Mouse (Mus musculus): ENCODE data around the gene Polr2b.

DNA sequence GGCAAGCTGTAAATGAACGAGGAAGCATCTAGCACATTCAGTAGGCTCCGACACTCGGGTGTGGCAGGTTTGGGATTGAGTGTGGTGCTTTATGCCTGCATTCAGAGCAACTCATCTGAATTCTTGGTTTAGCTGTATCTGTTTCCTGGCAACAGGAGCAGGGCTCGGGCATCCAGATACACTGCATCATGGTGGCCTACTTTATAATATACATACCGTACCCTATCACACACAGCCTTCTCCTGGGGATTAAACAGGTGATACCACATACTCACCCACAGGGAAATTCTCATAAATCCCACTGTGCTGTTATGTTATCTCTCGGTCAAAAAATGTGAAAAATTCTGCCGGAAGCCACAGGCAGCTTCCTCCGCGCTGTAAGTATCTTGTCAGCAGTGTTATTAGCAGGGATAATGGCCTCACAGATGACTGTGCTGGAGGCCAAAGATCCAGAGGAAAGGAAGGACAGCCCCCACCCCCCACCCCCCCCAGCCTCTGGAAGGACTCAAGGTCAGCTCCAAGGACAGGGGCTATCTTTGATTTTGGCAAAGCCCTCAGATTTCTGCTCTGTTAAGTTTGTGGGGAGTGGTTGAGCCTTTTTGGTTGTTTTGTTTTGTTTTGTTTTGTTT is 84.2 kb downstream of the Polr2b start:
- no peak for TF ChIP-seq EP300 (IDR thresholded peaks at IDR 0.05; ENCODE audit: insufficient read depth, low read depth, low read length)
- TF ChIP-seq POLR2A (IDR thresholded peaks at IDR 0.05; ENCODE audit: insufficient read depth, low read depth, low read length), result no peak

Data from heart, adult 2 months (tissue).